Mouse (Mus musculus) liver, embryonic 11.5 days (tissue): ENCODE results near the gene Asb5. TPM values are rescaled to one million over a fixed set of nuclear protein-coding genes. Genes with fewer than 3 reads are reported as not detected.

Experiments
- polyA plus RNA-seq: library from polyadenylated mRNA; unstranded; fragments of >200 nt; fragmentation: Nextera tagmentation; extraction: Ambion mirVana; gene quantifications from 2 replicates; pipeline ENCODE4 v1.2.1, GENCODE M21; 2014

Asb5 gene
- polyA plus RNA-seq, 1 experiment from 2014 or later: 6.2 TPM

Other genes starting within 250 kb of the Asb5 start
- gene Spcs3, start 418 bp downstream of the Asb5 start, polyA plus RNA-seq: 122 and 144 TPM in 2 replicates
- not detected in 2 replicates for gene Spata4, start 71.2 kb downstream of the Asb5 start, polyA plus RNA-seq